Mouse (Mus musculus) kidney, adult 2 months (tissue): ENCODE measurements around the gene Cbx1.

Experiments
- CTCF ChIP-seq: fragments of 200-500 bp; conservative IDR thresholded peaks from 2 replicates; pipeline ENCODE4 v1.5.1; 2011; ENCODE audit warnings: low read depth, mild to moderate bottlenecking, control low read depth, low read length, moderate library complexity, mixed read lengths; ENCODE audit not compliant: insufficient read depth, insufficient read length
- POLR2A ChIP-seq: fragments of 200-500 bp; IDR thresholded peaks from one replicate; pipeline ENCODE4 v1.6.1; 2011; ENCODE audit warnings: low read depth, low read length, control low read depth

DNA sequence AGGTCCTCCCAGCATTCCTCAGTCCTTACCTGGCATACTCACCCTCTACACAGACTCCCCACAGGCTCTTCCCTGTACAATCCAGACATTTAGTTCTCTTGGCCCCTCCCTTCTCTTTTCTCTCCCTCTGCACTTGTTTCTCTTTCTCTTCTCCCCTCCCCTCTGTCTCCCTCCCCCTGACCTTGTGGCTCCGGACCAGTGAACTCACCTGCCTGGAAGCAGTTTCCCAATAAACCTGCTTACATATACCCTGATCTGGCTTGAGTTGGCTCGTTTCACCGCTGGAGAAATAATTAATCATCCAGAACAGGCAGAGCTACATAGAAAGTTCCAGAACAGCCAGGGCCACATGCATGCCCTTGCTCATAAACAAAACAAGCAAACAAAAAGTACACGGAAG lies 42.6 kb downstream of the Cbx1 start:
- no peak for TF ChIP-seq POLR2A
- TF ChIP-seq CTCF: no peak
